Mouse (Mus musculus) lung, adult 2 months (tissue): ENCODE data around the gene Lrrtm3. TPM values are rescaled to one million over a fixed set of nuclear protein-coding genes. Genes with fewer than 3 reads are reported as not detected.
A peak's percentile ranks its signal among the peaks of the same experiment; 100 is the strongest.

Source experiments
- DNase-seq: peaks from one replicate; pipeline ENCODE4 v3.0.0; 2022
- H3K4me1 ChIP-seq: fragments of 200-500 bp; 2 replicates; pipeline ENCODE4 v1.6.1; 2011; ENCODE audit warnings: low read length; ENCODE audit not compliant: control insufficient read depth, insufficient read depth
- H3K4me3 ChIP-seq: fragments of 200-500 bp; replicated peaks from 2 replicates; pipeline ENCODE3; 2011; ENCODE audit warnings: low read depth, mild to moderate bottlenecking, control low read depth, low read length; ENCODE audit errors: extremely low read depth
- CTCF ChIP-seq: fragments of 200-500 bp; IDR thresholded peaks from 2 replicates; pipeline ENCODE4 v1.5.1; 2011; ENCODE audit warnings: mild to moderate bottlenecking, low read length, control low read depth; ENCODE audit not compliant: insufficient read depth
- POLR2A ChIP-seq: fragments of 200-500 bp; IDR thresholded peaks from 2 replicates; pipeline ENCODE4 v1.6.1; 2011; ENCODE audit warnings: low read depth, mild to moderate bottlenecking, control low read depth, low read length, borderline replicate concordance; ENCODE audit errors: extremely low read depth
- WGBS: fragments of 180-500 bp; shearing (Covaris S2); methylation state at CpG from one replicate; pipeline ENCODE4 v1.1.7; 2018; 5-methylcytosine and 5-hydroxymethylcytosine counted together
- polyA plus RNA-seq: library from polyadenylated mRNA; depleted of rRNA; stranded (reverse); fragments of >200 nt; gene quantifications from 2 replicates; pipeline ENCODE4 v1.2.3, GENCODE M21; 2012; rRNA removed

The Lrrtm3 gene
- polyA plus RNA-seq, 1 experiment = 0.24 TPM

GRCm38 (mm10) chr10:63950867-63951266 lies 139.2 kb downstream of the Lrrtm3 start:
- 29% methylated on average over 8 of the region's 8 CpGs for WGBS
- Histone ChIP-seq H3K4me1 (no peaks in the 10 kb centered on the region), H3K4me3 (no peak overlapping the region)
- DNase-seq = no peak
- TF ChIP-seq CTCF (no peak), POLR2A (no peak)

- WGBS = 70% methylated on average over 4 of the region's 4 CpGs
- no peak for DNase-seq
- no peak overlapping the region for H3K4me3 ChIP-seq
- TF ChIP-seq CTCF (no peak), POLR2A (no peak)
- H3K4me1 ChIP-seq = no peaks in the 10 kb centered on the region
These were observed 142.8 kb downstream of the Lrrtm3 start for GRCm38 (mm10) chr10:63947266-63947665.

GRCm38 (mm10) chr10:63945534-63945933 lies 144.5 kb downstream of the Lrrtm3 start:
- no peak for TF ChIP-seq POLR2A
- Histone ChIP-seq H3K4me3 (no peak overlapping the region), H3K4me1 (no peaks in the 10 kb centered on the region)
- no peak for DNase-seq
- 75% methylated on average over 3 of the region's 3 CpGs for WGBS

- Histone ChIP-seq H3K4me1 (no peaks in the 10 kb centered on the region), H3K4me3 (no peak overlapping the region)
- WGBS = 61% methylated on average over 5 of the region's 5 CpGs
- no peak for DNase-seq
- TF ChIP-seq CTCF (no peak), POLR2A (no peak)
These were observed 156.1 kb downstream of the Lrrtm3 start for GRCm38 (mm10) chr10:63933946-63934345.

GRCm38 (mm10) chr10:63927334-63927733 lies 162.7 kb downstream of the Lrrtm3 start, which contains the start of gene Gm10118:
Gene Gm10118 (minus strand): TSS chr10:63927434.
- DNase-seq = no peak
- TF ChIP-seq CTCF (no peak), POLR2A (no peak)
- Histone ChIP-seq H3K4me1 (no peaks in the 10 kb centered on the region), H3K4me3 (no peak within 1 kb of the TSS)

- no peak for TF ChIP-seq CTCF
- no peak for TF ChIP-seq POLR2A
- DNase-seq = no peak
These were observed 181.2 kb downstream of the Lrrtm3 start for GRCm38 (mm10) chr10:63908878-63909277.

GRCm38 (mm10) chr10:63899891-63900290 lies 190.2 kb downstream of the Lrrtm3 start:
- no peak for TF ChIP-seq POLR2A
- no peak for TF ChIP-seq CTCF
- no peak for DNase-seq
- Histone ChIP-seq H3K4me3 (no peak overlapping the region), H3K4me1 (no peaks in the 10 kb centered on the region)

More at GRCm38 (mm10) chr10:63908878-63909277, 181.2 kb downstream of the Lrrtm3 start:
- no peak overlapping the region for H3K4me3 ChIP-seq
- no peaks in the 10 kb centered on the region for H3K4me1 ChIP-seq

GRCm38 (mm10) chr10:63894612-63895011 lies 195.5 kb downstream of the Lrrtm3 start:
- TF ChIP-seq CTCF = no peak
- no peak for TF ChIP-seq POLR2A
- H3K4me1 ChIP-seq = no peaks in the 10 kb centered on the region
- DNase-seq = no peak
- H3K4me3 ChIP-seq = no peak overlapping the region
- WGBS = 91% methylated on average over 5 of the region's 5 CpGs

GRCm38 (mm10) chr10:63886449-63887088 lies 203.5 kb downstream of the Lrrtm3 start:
- Histone ChIP-seq H3K4me1 (no peaks in the 10 kb centered on the region), H3K4me3 (peak overlapping the region; percentile 27)
- DNase-seq = peak; percentile 7
- no peak for TF ChIP-seq CTCF
- TF ChIP-seq POLR2A = no peak
- WGBS = 50% methylated on average over 23 of the region's 23 CpGs

GRCm38 (mm10) chr10:63880462-63880903 lies 209.6 kb downstream of the Lrrtm3 start:
- Histone ChIP-seq H3K4me1 (no peaks in the 10 kb centered on the region), H3K4me3 (no peak overlapping the region)
- 64% methylated on average over 5 of the region's 5 CpGs for WGBS
- no peak for TF ChIP-seq POLR2A
- TF ChIP-seq CTCF = no peak
- DNase-seq = peak; percentile 13

Other genes with a start within 250 kb of the Lrrtm3 start
- gene Gm10118, start 162.8 kb downstream of the Lrrtm3 start, polyA plus RNA-seq = not detected in 2 replicates